Mouse (Mus musculus): ENCODE measurements around the gene Ugt1a9. TPM values are rescaled to one million over a fixed set of nuclear protein-coding genes. Genes with fewer than 3 reads are reported as not detected.
"Not testable (repeated sequence)": the region's sequence is repeated elsewhere in the genome, so short reads cannot be mapped to it uniquely, and the experiment has no call there.

The Ugt1a9 gene
- polyA plus RNA-seq, 1 experiment, result not detected

DNA sequence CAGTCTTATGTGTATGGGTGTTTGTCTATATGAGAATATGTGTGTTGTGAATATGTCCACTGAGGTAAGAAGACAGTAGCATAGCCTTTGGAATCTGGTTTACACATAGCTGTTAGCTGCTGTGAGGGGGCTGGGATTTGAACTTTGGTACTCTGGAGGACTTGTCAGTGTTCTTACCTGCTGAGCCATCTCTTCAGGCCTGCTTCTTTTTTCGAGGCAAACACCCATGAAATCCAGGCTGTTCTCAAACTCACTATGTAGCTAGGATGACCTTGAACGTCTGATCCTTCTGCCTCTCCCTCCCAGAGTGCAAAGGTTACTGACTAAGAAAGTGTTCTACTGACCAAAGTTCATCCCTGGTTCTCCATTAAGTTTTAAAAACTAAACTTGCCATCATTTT, 35.1 kb downstream of the Ugt1a9 start:
- Histone ChIP-seq H3K4me3 (ENCODE audit: insufficient read depth, low read length) (no peak overlapping the region), H3K4me1 (ENCODE audit: control insufficient read depth, insufficient read depth, low read length) (no peaks in the 10 kb centered on the region), H3K27ac (ENCODE audit: insufficient read depth, low read length) (no peak overlapping the region)
- TF ChIP-seq POLR2A (IDR thresholded peaks at IDR 0.05; ENCODE audit: extremely low read depth, insufficient read depth, low read length), result no peak
- TF ChIP-seq CTCF (IDR thresholded peaks at IDR 0.05; ENCODE audit: extremely low read depth, insufficient read depth, low read length), result no peak

DNA sequence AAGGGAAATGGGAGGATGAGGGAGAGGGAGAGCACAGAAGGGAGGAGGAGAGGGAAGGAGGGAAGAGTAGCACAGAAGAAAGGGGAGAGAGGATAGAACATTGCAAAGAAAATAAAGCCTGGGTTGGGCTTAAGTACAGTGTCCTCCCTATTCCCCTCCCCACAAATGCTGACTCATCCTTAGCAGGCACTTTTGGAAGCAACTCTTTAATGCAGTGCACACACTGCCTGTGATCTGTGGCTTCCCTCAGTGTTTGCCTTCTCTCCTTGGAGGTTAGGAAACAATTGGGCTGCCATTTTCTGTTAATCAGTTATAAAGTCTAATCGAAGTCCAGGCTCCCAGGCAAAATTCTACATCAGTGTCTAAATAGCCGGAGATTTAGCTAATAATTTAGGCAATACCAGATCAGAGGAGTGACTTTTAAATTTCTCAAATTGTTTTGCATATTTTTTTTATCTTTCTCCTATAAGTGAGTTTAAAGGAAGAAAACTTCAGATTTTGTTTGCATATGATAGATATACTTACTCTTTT, 38.5 kb downstream of the Ugt1a9 start:
- H3K27ac ChIP-seq (ENCODE audit: insufficient read depth, low read length), result not testable (repeated sequence)

GRCm38 (mm10) chr1:88109604-88110003, 39.0 kb downstream of the Ugt1a9 start:
- not testable (repeated sequence) for H3K4me1 ChIP-seq (ENCODE audit: control insufficient read depth, insufficient read depth, low read length); H3K4me3 ChIP-seq (ENCODE audit: insufficient read depth, low read length); H3K27ac ChIP-seq (ENCODE audit: insufficient read depth, low read length)

More for the DNA sequence above, 38.5 kb downstream of the Ugt1a9 start:
- not testable (repeated sequence) for H3K4me1 ChIP-seq (ENCODE audit: control insufficient read depth, insufficient read depth, low read length); H3K4me3 ChIP-seq (ENCODE audit: insufficient read depth, low read length)

GRCm38 (mm10) chr1:88112769-88113168, 42.2 kb downstream of the Ugt1a9 start:
- H3K27ac ChIP-seq (ENCODE audit: insufficient read depth, low read length); H3K4me1 ChIP-seq (ENCODE audit: control insufficient read depth, insufficient read depth, low read length); H3K4me3 ChIP-seq (ENCODE audit: insufficient read depth, low read length): not testable (repeated sequence)

- not testable (repeated sequence) for H3K4me3 ChIP-seq (ENCODE audit: insufficient read depth, low read length); H3K27ac ChIP-seq (ENCODE audit: insufficient read depth, low read length); H3K4me1 ChIP-seq (ENCODE audit: control insufficient read depth, insufficient read depth, low read length)
These were observed 50.0 kb downstream of the Ugt1a9 start for GRCm38 (mm10) chr1:88120550-88120949.

- H3K4me1 ChIP-seq (ENCODE audit: control insufficient read depth, insufficient read depth, low read length); H3K27ac ChIP-seq (ENCODE audit: insufficient read depth, low read length); H3K4me3 ChIP-seq (ENCODE audit: insufficient read depth, low read length): not testable (repeated sequence)
These were observed 50.9 kb downstream of the Ugt1a9 start for GRCm38 (mm10) chr1:88121521-88121920.

GRCm38 (mm10) chr1:88125827-88126360, 55.3 kb downstream of the Ugt1a9 start:
- not testable (repeated sequence) for H3K27ac ChIP-seq (ENCODE audit: insufficient read depth, low read length); H3K4me3 ChIP-seq (ENCODE audit: insufficient read depth, low read length); H3K4me1 ChIP-seq (ENCODE audit: control insufficient read depth, insufficient read depth, low read length)

DNA sequence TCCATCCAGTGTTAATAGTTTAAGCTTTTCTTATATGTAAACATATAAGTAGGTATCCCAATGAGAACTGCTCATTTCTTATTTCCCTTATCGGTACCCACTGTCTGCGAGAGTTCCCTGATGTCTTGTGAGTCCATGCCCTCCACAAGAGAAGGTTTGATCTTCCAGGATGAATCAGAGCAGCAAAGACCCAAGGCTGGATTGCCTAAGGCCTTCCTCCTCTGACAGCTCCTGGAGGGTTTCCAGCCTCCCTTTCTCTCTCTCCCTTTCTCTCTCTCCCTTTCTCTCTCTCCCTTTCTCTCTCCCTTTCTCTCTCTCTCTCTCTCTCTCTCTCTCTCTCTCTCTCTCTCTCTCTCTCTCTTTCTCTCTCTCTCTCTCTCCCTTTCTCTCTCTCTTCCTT, 58.5 kb downstream of the Ugt1a9 start:
- H3K4me3 ChIP-seq (ENCODE audit: insufficient read depth, low read length); H3K27ac ChIP-seq (ENCODE audit: insufficient read depth, low read length): not testable (repeated sequence)

DNA sequence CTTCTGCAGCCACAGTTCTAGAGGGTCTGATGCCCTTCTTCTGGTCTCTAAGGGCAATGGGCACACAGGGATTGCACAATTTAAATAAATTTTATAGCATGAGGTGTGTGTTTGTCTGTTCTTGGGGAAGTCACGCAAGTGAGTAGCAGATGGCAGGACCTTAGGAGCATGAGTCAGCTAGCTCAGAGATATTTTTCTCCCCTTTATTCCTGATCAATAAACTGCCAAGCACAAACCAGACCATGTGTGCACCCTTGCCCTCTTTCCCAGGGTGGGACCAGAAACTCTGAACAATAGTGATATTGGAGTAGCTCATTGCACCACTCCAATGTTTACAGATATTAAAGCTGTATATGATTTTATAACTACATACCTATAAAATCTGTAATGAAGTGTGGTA, 59.6 kb downstream of the Ugt1a9 start:
- not testable (repeated sequence) for H3K4me1 ChIP-seq (ENCODE audit: control insufficient read depth, insufficient read depth, low read length); H3K27ac ChIP-seq (ENCODE audit: insufficient read depth, low read length); H3K4me3 ChIP-seq (ENCODE audit: insufficient read depth, low read length)

More for the DNA sequence above, 58.5 kb downstream of the Ugt1a9 start:
- H3K4me1 ChIP-seq (ENCODE audit: control insufficient read depth, insufficient read depth, low read length), result not testable (repeated sequence)

DNA sequence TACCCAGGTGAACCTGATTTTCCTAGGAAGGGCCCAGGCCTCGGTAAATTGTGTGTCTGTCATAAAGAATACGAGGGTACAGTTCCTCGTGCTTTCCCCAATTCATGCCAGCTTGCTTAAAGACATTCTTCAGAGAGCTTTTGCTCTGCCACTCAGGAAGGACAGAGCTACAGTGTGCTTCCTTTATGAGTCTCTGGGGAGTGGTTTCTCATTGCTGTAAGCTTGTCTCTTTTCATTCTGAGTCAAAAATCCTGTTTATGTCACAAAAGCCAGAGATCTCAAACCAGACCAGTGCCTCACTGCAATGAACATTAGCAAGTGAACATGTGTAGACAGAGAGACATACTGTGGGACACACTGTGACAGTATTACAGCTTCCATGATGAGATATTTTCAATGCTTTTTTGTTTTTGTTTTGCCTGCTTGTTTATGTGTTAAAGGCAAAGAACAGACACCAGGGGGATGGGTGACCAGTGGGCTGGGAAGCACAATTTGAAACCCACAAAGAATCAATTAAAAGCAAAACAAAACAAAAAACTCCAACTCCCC, 63.4 kb downstream of the Ugt1a9 start:
- Histone ChIP-seq H3K4me3 (ENCODE audit: insufficient read depth, low read length) (no peak overlapping the region), H3K4me1 (ENCODE audit: control insufficient read depth, insufficient read depth, low read length) (no peaks in the 10 kb centered on the region), H3K27ac (ENCODE audit: insufficient read depth, low read length) (no peak overlapping the region)
- no peak for TF ChIP-seq POLR2A (IDR thresholded peaks at IDR 0.05; ENCODE audit: extremely low read depth, insufficient read depth, low read length)
- no peak for TF ChIP-seq CTCF (IDR thresholded peaks at IDR 0.05; ENCODE audit: extremely low read depth, insufficient read depth, low read length)

GRCm38 (mm10) chr1:88134457-88135011, 63.9 kb downstream of the Ugt1a9 start, which contains the start of gene Ugt1a6a:
Ugt1a6a (plus strand) TSS chr1:88134809.
- not testable (repeated sequence) for H3K27ac ChIP-seq (ENCODE audit: insufficient read depth, low read length); H3K4me3 ChIP-seq (ENCODE audit: insufficient read depth, low read length); H3K4me1 ChIP-seq (ENCODE audit: control insufficient read depth, insufficient read depth, low read length)

DNA sequence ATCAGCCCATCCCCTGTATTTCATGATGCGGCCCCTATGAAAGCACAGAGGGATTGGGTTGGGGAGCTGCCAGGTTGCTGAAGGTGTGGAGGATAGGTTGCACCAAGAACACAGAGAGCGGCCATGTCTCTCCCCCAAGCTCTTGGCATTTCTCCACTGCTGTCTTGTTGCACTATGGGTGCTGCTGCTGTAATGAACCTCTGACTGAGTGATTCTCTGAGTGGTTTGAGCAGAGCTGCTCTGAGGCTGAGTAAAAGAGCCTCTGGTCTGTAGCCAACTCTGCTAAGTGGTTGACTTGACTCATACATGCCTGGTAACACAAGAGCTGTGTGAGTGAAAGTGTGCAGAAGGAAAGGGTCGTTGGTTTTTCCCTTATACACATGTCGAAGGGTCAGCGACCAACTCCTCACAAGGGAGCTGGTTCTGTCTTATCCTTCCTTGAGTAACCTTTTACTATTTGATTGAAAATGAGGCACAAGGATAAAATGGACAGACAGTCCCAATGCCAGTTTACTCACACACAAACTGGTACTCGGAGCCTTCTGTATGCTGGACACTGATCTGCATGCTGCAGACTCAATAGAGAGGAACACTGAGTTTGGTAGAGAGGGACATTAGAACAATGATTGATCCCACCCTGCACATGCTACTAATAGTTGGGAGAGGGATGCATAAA, 64.8 kb downstream of the Ugt1a9 start:
- H3K4me1 ChIP-seq (ENCODE audit: control insufficient read depth, insufficient read depth, low read length); H3K27ac ChIP-seq (ENCODE audit: insufficient read depth, low read length); H3K4me3 ChIP-seq (ENCODE audit: insufficient read depth, low read length): not testable (repeated sequence)

Measured in cortical plate, adult 2 months (tissue).